Mouse (Mus musculus): ENCODE measurements at regions not wholly inside any gene's neighbourhood (a gene's known extent, or its start where the extent isn't known, plus 50 kb on each side); places are given as distances from the start of the nearest gene placed in this dataset.
A peak's percentile ranks its signal among the peaks of the same experiment; 100 is the strongest.

- intact Hi-C loops (cut with DNase I), result no loop called here
Observed at GRCm38 (mm10) chr15:8903651-8904050, 64.1 kb upstream of the Ranbp3l start.

DNA sequence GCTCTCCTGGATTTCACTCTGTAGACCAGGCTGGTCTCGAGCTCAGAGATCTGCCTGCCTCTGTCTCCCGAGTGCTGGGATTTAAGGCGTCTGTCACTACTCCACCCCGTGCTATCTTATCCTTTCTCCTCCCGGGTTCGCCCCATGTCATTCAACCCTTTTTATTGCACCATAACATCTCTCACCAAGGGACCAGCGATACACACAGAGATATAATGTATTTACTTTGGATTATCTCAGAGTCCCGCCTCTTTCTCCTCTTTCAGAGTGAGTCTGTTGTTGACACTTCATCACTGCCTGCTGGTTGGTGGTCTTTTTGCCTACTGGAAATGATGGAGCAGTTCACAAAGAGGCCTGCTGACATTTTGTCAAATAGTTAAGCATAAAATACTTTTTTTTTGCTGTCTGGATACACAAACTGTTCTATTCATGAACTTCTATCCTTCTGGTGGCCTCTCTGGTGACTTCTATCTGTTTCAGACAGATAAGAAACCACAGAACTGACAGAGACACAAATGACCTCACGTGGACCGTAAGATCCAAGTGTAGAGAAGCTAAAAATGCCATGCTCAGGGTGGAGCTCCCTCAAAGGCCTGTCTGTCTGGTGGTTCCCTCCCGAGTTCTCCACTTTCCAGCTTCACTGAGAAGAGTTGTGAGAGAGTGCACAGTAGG is 70.1 kb upstream of the Ranbp3l start:
- DNase-seq, result no peak
- intact Hi-C loops (cut with DNase I), result no loop called here

More at GRCm38 (mm10) chr15:8903651-8904050, 64.1 kb upstream of the Ranbp3l start:
- no peak for DNase-seq

GRCm38 (mm10) chr15:8896856-8897255 is 70.9 kb upstream of the Ranbp3l start:
- no peak for DNase-seq
- intact Hi-C loops (cut with DNase I), result no loop called here

GRCm38 (mm10) chr15:8896391-8896790 is 71.4 kb upstream of the Ranbp3l start:
- DNase-seq, result peak; percentile 16

DNA sequence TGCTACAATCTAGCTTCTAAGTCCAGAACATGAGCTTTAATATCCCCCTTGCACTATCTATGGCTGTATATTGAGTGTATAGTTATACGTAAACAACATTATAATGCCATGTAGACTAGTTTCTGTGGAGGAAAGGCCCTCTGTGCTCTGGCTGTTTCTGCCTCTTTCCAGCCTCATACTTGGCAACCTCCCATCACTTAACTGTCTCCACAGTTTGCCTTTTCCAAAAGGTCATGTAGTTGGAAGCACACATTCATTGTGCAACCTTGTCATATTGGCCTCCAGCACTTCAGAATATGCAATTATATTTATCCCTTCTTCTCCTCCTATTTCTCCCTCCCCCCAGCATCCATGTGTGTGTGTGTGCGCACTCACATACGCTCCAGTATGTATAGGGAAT is 82.2 kb upstream of the Ranbp3l start:
- no peak for DNase-seq
- intact Hi-C loops (cut with DNase I), result loop anchor here (2.0 kb wide), 1 partner anchor 253 kb away; no protein-coding TSS in a partner anchor

More at GRCm38 (mm10) chr15:8896391-8896790, 71.4 kb upstream of the Ranbp3l start:
- intact Hi-C loops (cut with DNase I), result no loop called here

DNA sequence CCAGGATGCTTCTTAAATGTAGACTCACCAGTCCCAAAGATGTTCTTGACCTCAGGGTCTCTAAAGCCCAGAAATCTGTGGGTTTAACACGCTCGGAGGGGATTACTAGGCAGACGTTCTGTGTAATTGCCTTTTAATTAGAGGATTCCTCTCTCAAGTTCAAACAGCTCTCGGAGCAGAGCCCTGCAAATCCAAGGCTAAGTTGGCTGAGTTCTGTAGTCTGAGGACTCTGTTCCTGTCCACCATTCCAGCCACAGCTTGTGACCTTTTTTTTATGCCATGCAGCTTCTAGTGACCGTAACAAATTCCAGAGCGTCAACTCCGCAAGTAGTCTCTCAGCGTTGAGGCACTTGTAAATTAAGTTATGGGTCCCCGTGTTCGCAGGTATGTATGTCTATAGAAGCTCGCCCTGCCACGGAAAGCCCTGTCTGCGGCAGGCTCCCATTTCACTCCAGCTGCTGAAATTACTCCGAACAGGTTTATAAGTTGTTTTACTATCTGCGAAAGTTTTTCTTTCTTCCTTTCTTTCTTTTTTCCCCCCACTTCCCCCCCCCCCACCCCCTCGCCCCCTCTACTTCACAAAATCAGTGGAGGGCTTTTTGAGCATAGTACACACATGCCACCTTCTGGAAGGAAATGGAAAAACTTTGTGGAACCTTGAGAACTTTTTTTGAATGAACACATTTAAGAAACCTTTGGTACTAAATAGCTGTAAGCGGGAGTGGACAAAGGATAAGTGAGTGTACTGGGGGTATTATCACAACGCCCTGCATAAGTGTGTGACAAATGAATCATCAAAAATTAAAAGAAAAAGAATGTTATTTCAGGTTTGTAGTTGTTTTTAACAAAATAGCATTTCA is 82.9 kb upstream of the Ranbp3l start:
- no peak for DNase-seq
- intact Hi-C loops (cut with DNase I), result loop anchor here (2.0 to 5.0 kb wide), 3 partner anchors 93 to 252 kb away; no protein-coding TSS in a partner anchor

DNA sequence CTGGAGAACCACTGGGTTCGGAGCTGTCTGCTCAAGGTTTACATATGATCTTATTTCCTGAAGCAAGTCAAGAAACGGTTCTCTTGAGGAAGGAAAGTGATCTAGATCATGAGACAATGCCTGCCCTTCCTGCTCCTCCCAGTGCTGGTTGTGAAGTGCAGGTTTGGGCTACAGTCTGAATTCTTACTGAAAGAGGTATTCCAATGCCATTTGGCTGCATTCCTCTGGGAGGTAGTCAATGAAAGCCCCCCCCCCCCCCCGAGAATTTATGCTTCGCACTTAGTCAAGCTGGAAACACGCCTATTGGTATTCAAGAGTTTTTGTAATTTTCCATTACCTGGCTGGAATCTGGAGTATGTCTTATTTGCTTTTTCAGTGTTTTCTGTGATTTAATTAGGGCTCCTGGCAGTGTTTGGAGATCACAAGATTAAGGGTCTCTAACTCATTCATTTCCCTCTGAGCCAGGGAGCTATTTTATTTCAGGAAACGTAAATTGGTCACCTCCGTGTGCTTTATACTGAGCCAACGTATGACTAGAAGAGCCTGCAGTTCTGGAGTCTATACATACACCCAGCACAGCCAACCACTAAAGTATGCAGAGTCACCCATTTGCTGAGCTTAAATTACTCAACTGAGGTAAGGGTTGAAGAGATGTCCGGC is 84.7 kb upstream of the Ranbp3l start:
- intact Hi-C loops (cut with DNase I), result loop anchor here (5.0 kb wide), 2 partner anchors 91 to 136 kb away; no protein-coding TSS in a partner anchor
- no peak for DNase-seq

DNA sequence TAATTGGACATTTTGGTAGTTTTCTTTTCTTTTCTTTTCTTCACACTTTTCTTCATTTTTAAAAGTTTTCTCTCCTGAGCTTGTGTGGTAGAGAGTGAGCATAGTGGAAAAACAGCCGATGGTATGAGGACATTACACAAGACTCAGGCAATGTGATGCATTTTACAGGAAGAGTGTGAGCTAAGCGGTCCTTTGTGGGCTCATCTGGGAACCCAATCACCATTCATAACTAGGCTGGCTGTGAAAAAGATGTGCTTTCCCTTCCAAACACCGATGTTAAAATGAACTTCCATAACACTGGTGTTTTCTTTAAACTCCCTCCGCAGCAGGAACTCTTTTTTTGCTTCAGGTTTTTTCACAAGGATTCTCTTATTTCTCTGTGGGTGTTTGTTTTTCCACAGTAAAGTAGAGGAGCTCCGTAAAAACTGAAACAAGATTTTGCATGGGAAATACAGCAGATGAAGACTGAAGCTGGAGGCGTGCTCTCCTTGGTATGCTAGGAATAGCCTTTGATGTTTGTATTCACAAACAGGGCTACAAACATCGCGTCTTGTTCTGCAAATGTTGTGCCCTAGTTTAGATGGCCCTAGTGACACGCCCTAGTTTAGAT is 92.8 kb upstream of the Ranbp3l start:
- no peak for DNase-seq
- intact Hi-C loops (cut with DNase I), result no loop called here

- DNase-seq, result no peak
- intact Hi-C loops (cut with DNase I), result no loop called here
Observed at GRCm38 (mm10) chr15:8868021-8868420, 99.7 kb upstream of the Ranbp3l start.

GRCm38 (mm10) chr15:8867160-8867891 is 100.4 kb upstream of the Ranbp3l start:
- intact Hi-C loops (cut with DNase I), result no loop called here
- no peak for DNase-seq

GRCm38 (mm10) chr15:8865089-8865933 is 102.4 kb upstream of the Ranbp3l start:
- intact Hi-C loops (cut with DNase I), result no loop called here
- no peak for DNase-seq

- intact Hi-C loops (cut with DNase I), result no loop called here
- DNase-seq, result no peak
Observed at GRCm38 (mm10) chr15:8856419-8857084, 111.2 kb upstream of the Ranbp3l start.

DNA sequence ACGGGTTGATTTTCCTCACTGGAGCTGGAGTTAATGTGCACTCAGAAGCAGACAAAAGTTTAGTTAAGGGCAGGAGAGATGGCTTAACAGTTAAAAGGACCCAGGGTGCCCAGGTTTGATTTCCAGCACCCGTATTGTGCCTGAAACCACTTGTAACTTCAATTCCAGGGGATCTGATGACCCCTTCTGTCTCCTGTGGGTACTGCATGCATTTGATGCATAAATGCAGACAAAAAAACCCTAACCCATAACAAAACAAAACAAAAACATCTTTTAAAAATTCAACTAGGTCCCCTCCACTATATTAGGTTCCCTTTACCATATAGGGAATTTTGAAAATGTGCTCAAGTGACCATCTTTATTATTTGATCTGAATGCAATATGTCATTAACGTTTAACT is 112.2 kb upstream of the Ranbp3l start:
- intact Hi-C loops (cut with DNase I), result no loop called here
- DNase-seq, result no peak

GRCm38 (mm10) chr15:8854336-8854735 is 113.4 kb upstream of the Ranbp3l start:
- no peak for DNase-seq

DNA sequence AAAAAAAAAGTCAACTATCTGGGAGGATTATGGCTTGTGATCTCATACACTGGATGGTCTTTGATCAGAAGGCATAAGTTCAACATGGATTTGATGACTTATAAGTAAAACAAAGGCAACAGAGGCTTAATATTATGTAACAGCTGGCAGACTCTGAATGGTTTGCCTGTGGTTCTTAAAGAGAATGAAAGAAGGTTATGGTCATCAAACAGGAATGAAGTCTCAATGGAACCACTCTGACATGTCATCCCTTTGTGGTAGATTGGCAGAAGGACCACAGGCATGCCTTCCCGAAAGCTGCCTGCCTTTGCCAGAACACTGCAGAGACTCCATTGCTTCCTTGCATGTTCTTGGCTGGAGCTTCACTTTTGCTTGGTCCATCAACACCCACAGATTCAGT is 116.8 kb upstream of the Ranbp3l start:
- DNase-seq, result no peak
- intact Hi-C loops (cut with DNase I), result no loop called here

More at GRCm38 (mm10) chr15:8854336-8854735, 113.4 kb upstream of the Ranbp3l start:
- intact Hi-C loops (cut with DNase I), result no loop called here

GRCm38 (mm10) chr15:8849413-8849812 is 118.3 kb upstream of the Ranbp3l start:
- intact Hi-C loops (cut with DNase I), result no loop called here

DNA sequence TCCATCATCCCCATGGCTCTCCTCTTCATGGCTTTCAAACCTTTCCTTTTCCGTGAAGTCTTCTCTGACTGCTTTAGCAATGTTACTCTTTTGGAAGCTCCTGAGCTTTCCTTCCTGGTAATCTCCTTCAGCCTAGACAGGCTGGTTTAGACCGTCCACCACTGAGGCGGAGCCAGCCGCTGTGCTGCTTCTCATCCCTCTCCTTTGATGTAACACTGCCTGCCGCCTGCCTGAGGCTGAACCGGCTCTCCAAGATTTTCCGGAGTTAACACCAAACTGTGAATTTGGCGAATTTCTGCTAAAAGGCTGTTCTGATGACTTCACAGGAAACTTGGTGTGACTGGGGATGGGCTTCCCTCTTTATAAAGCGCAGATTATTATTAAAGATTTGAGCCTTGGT is 125.6 kb upstream of the Ranbp3l start:
- intact Hi-C loops (cut with DNase I), result no loop called here
- DNase-seq, result no peak

More at GRCm38 (mm10) chr15:8849413-8849812, 118.3 kb upstream of the Ranbp3l start:
- DNase-seq, result no peak

DNA sequence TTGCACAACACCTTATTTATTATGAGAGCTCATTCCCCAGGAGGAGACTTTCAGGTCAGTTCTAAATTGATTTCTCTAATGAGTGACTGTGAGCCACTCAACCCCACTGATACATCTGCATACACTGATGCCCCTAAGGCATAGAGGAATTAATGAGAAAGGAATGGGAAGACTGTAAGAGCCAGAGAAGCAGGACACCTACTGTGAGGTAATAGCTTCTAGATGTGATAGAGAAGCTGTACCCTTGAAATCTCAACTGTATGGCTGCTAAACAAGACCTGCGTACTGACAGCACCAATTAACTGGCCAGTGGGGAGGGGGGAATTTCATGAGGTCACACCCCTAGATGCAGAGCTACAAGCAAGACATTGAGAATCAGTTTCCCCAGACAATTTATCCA is 128.3 kb upstream of the Ranbp3l start:
- DNase-seq, result no peak
- intact Hi-C loops (cut with DNase I), result no loop called here
